Mouse (Mus musculus): ENCODE measurements around the gene Hif1an. TPM values are rescaled to one million over a fixed set of nuclear protein-coding genes. Genes with fewer than 3 reads are reported as not detected.

Gene Hif1an
- total and polyA plus RNA-seq, 2 experiments: 8.8 to 10.6 TPM

DNA sequence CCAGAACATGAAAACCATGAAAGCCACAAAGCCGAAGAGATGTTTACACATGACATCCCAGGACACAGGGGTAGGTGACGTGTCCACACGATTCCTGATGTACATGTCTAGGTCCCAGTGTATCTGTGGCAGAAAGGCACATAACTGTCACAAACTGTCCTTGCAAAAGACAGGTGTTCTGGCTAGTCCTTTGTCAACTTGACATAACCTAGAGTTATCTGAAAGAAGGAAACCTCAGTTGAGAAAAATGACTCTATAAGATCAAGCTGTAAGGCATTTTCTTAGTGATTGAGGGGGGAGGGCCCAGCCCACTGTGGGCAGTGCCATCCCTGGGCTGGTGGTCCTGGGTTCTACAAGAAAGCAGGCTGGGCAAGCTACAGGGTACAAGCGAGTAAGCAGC lies 9.9 kb upstream of the Hif1an start, which contains the start of gene Gm20538:
Gene Gm20538, minus strand, starts transcription at position 101 of the 400 bp plus-strand sequence.
- peaks cover 25% of the 10 kb centered on the region for H3K36me3 ChIP-seq (ENCODE audit: control insufficient read depth, insufficient read depth, low read length)
- WGBS: 95% methylated on average over 4 of the region's 4 CpGs
- H3K4me1 ChIP-seq (ENCODE audit: control insufficient read depth, insufficient read depth, low read length): peaks cover 4% of the 10 kb centered on the region
- H3K79me2 ChIP-seq (ENCODE audit: control insufficient read depth, insufficient read depth, low read length): peaks cover 9% of the 10 kb centered on the region; the same call in 1 of the 2 replicates
- no peak within 1 kb of the TSS for H3K4me3 ChIP-seq (ENCODE audit: insufficient read depth, low read depth, low read length)
- no peak for DNase-seq (ENCODE audit: extremely low read depth, low read depth, low spot score)
- H3K27ac ChIP-seq (replicated peaks; ENCODE audit: insufficient read depth, low read depth, low read length): no peak within 1 kb of the TSS
- H3K27me3 ChIP-seq (ENCODE audit: control insufficient read depth, insufficient read depth, low read length): no peaks in the 10 kb centered on the region
- no peak within 1 kb of the TSS for H3K9ac ChIP-seq (ENCODE audit: low read depth, low read length)
- TF ChIP-seq CTCF (IDR thresholded peaks at IDR 0.05; ENCODE audit: low read depth, low read length): no peak
- no peak for TF ChIP-seq POLR2A (IDR thresholded peaks at IDR 0.05; ENCODE audit: extremely low read depth, insufficient read depth, low read length)

DNA sequence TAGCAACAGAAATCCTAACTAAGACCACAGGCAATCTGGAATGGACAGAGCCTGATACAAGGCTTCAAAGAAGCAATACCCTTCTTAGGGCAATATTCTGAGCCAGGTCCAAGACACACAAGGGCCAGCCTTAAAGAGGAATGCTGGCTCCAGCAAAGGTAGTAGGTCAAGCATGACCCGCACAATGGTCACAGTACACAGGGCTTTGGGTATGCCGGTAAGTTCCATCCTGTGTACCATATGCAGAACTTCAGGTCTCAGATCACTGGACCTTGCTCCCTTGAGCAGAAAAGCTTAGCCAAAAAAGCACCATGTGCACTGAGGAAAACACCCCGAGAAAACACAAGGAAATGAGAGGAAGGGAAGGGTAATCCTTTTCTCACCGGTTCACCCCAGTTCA lies 9.4 kb upstream of the Hif1an start:
- Histone ChIP-seq H3K4me3 (ENCODE audit: insufficient read depth, low read depth, low read length) (no peak overlapping the region), H3K9ac (ENCODE audit: low read depth, low read length) (no peak overlapping the region), H3K27ac (replicated peaks; ENCODE audit: insufficient read depth, low read depth, low read length) (no peak overlapping the region), H3K4me1 (ENCODE audit: control insufficient read depth, insufficient read depth, low read length) (peaks cover 4% of the 10 kb centered on the region), H3K79me2 (ENCODE audit: control insufficient read depth, insufficient read depth, low read length) (peaks cover 9% of the 10 kb centered on the region; the same call in 1 of the 2 replicates), H3K27me3 (ENCODE audit: control insufficient read depth, insufficient read depth, low read length) (no peaks in the 10 kb centered on the region), H3K36me3 (ENCODE audit: control insufficient read depth, insufficient read depth, low read length) (peaks cover 25% of the 10 kb centered on the region)
- no peak for DNase-seq (ENCODE audit: extremely low read depth, low read depth, low spot score)
- WGBS: 89% methylated on average over 4 of the region's 4 CpGs
- TF ChIP-seq CTCF (IDR thresholded peaks at IDR 0.05; ENCODE audit: low read depth, low read length) (no peak), POLR2A (IDR thresholded peaks at IDR 0.05; ENCODE audit: extremely low read depth, insufficient read depth, low read length) (no peak)

DNA sequence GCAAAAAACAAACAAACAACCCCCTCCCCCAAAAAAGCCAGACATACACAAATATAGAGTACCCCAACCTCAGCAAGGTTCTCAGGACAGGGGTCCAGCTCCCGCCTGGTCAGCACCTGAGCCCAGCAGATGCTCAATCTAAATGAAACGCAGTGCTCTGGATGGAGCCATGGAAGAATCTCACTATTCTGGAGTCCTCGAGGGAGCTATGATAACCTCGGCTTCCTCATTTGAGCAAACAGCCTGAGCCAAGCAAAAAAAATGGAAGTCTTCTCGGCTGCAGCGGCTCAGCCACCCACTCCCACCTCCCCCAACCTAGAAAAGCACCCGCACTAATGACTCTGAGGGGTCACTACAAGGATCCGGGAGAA lies 8.2 kb upstream of the Hif1an start:
- no peak for DNase-seq (ENCODE audit: extremely low read depth, low read depth, low spot score)
- no peaks in the 10 kb centered on the region for H3K27me3 ChIP-seq (ENCODE audit: control insufficient read depth, insufficient read depth, low read length)
- H3K27ac ChIP-seq (replicated peaks; ENCODE audit: insufficient read depth, low read depth, low read length): no peak overlapping the region
- peaks cover 22% of the 10 kb centered on the region for H3K36me3 ChIP-seq (ENCODE audit: control insufficient read depth, insufficient read depth, low read length)
- H3K4me1 ChIP-seq (ENCODE audit: control insufficient read depth, insufficient read depth, low read length): peaks cover 4% of the 10 kb centered on the region
- peak overlapping the region; percentile 94 for H3K9ac ChIP-seq (ENCODE audit: low read depth, low read length)
- peak overlapping the region; percentile 97 for H3K4me3 ChIP-seq (ENCODE audit: insufficient read depth, low read depth, low read length)
- WGBS: 1% methylated on average over 8 of the region's 8 CpGs
- peaks cover 9% of the 10 kb centered on the region; the same call in 1 of the 2 replicates for H3K79me2 ChIP-seq (ENCODE audit: control insufficient read depth, insufficient read depth, low read length)
- TF ChIP-seq CTCF (IDR thresholded peaks at IDR 0.05; ENCODE audit: low read depth, low read length): no peak

DNA sequence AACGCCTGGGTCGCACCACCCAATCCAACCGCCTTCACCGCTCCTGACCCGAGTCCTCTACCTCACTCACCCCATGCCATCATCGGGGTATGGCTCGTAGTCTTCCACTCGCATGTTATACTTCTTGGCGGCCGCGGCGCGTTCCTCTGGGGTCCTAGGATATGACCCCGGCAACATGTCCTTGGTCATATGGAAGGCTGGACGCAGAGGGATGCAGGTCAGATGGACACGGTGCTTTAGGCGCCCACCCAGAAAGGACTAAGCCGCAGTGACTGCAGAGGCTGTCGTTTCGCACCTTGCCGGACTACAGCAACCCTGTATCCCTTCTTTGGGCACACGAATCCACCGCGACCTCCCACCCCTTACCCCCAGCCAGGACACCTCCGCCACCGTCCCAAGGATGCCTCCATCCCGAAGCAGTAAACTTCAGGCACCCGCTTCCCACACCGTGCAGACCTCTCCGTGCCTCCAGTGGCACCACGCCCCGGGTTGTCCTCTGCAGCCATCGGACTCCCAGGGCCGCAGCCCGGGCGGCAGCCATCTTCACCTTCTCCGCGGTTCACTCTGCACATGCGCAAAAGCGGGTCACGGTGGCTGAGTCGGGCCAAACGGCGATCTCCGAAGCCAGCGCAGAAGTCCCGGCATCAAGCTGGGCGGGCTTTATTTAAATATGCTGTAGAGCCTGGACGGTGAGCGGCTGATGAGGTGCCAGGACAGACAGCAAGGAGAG lies 7.6 kb upstream of the Hif1an start, which contains the start of gene Ndufb8:
Gene Ndufb8, minus strand, starts transcription at position 580 of the 730 bp plus-strand sequence.
- peaks cover 4% of the 10 kb centered on the region for H3K4me1 ChIP-seq (ENCODE audit: control insufficient read depth, insufficient read depth, low read length)
- peak; percentile 90 for TF ChIP-seq POLR2A (IDR thresholded peaks at IDR 0.05; ENCODE audit: extremely low read depth, insufficient read depth, low read length)
- no peak for TF ChIP-seq CTCF (IDR thresholded peaks at IDR 0.05; ENCODE audit: low read depth, low read length)
- DNase-seq (ENCODE audit: extremely low read depth, low read depth, low spot score): peak; percentile 85
- peak within 1 kb of the TSS; percentile 94 for H3K9ac ChIP-seq (ENCODE audit: low read depth, low read length)
- H3K27me3 ChIP-seq (ENCODE audit: control insufficient read depth, insufficient read depth, low read length): no peaks in the 10 kb centered on the region
- peak within 1 kb of the TSS; percentile 77 for H3K27ac ChIP-seq (replicated peaks; ENCODE audit: insufficient read depth, low read depth, low read length)
- H3K36me3 ChIP-seq (ENCODE audit: control insufficient read depth, insufficient read depth, low read length): peaks cover 18% of the 10 kb centered on the region
- WGBS: under 1% methylated on average over 50 of the region's 50 CpGs
- H3K79me2 ChIP-seq (ENCODE audit: control insufficient read depth, insufficient read depth, low read length): peaks cover 9% of the 10 kb centered on the region; the same call in 1 of the 2 replicates
- H3K4me3 ChIP-seq (ENCODE audit: insufficient read depth, low read depth, low read length): peak within 1 kb of the TSS; percentile 97

DNA sequence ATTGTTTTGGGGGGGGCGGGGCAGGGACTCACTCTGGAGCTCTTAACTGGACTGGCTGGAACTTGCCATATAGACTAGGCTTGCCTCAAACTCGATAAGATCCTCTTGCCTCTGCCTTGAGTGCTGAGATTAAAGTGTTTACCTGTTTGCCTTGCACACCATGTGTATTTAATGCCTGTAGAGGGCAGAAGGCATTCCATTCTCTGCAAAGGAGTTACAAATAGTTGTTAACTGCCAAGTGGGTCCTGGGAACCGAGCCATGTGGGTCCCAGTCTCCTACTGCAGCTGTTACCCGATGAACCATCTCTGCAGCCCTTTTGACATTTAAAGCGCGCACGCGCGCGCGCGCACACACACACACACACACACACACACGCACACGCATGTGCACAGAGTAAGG lies 1.4 kb downstream of the Hif1an start:
- TF ChIP-seq POLR2A (IDR thresholded peaks at IDR 0.05; ENCODE audit: extremely low read depth, insufficient read depth, low read length) (no peak), CTCF (IDR thresholded peaks at IDR 0.05; ENCODE audit: low read depth, low read length) (no peak)
- H3K27me3 ChIP-seq (ENCODE audit: control insufficient read depth, insufficient read depth, low read length): no peaks in the 10 kb centered on the region
- H3K27ac ChIP-seq (replicated peaks; ENCODE audit: insufficient read depth, low read depth, low read length): no peak overlapping the region
- peaks cover 6% of the 10 kb centered on the region for H3K4me1 ChIP-seq (ENCODE audit: control insufficient read depth, insufficient read depth, low read length)
- DNase-seq (ENCODE audit: extremely low read depth, low read depth, low spot score): no peak
- H3K9ac ChIP-seq (ENCODE audit: low read depth, low read length): no peak overlapping the region
- no peak overlapping the region for H3K4me3 ChIP-seq (ENCODE audit: insufficient read depth, low read depth, low read length)
- peaks cover 9% of the 10 kb centered on the region; the same call in 1 of the 2 replicates for H3K79me2 ChIP-seq (ENCODE audit: control insufficient read depth, insufficient read depth, low read length)
- WGBS: 84% methylated on average over 14 of the region's 14 CpGs
- H3K36me3 ChIP-seq (ENCODE audit: control insufficient read depth, insufficient read depth, low read length): peaks cover 32% of the 10 kb centered on the region

DNA sequence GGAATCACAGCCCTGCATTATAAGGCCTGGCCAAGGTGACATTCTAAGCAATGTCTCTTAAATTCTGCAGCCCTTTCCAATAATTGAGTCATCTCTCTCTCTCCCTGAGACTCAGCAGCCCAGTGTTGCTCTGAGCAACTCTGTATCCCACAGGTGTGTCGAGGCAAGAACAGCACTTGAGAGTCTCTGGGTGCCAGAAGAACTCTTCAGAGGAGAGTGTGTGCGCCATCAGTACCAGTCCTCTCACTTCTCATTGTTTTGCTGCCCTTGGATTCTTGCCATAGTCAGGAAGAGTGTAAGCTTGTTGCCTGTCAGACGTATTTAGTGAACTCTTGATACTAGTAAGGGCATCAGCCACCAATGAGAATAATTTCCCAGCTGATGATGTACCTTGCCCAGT lies 5.1 kb downstream of the Hif1an start:
- no peak for TF ChIP-seq POLR2A (IDR thresholded peaks at IDR 0.05; ENCODE audit: extremely low read depth, insufficient read depth, low read length)
- H3K79me2 ChIP-seq (ENCODE audit: control insufficient read depth, insufficient read depth, low read length): peaks cover 9% of the 10 kb centered on the region; the same call in 1 of the 2 replicates
- 89% methylated on average over 3 of the region's 3 CpGs for WGBS
- H3K27ac ChIP-seq (replicated peaks; ENCODE audit: insufficient read depth, low read depth, low read length): no peak overlapping the region
- peaks cover 6% of the 10 kb centered on the region for H3K4me1 ChIP-seq (ENCODE audit: control insufficient read depth, insufficient read depth, low read length)
- no peak overlapping the region for H3K4me3 ChIP-seq (ENCODE audit: insufficient read depth, low read depth, low read length)
- H3K9ac ChIP-seq (ENCODE audit: low read depth, low read length): no peak overlapping the region
- no peak for DNase-seq (ENCODE audit: extremely low read depth, low read depth, low spot score)
- H3K27me3 ChIP-seq (ENCODE audit: control insufficient read depth, insufficient read depth, low read length): no peaks in the 10 kb centered on the region
- peaks cover 51% of the 10 kb centered on the region for H3K36me3 ChIP-seq (ENCODE audit: control insufficient read depth, insufficient read depth, low read length)
